Mouse (Mus musculus) midbrain, postnatal 0 days (tissue): ENCODE measurements around the gene Gamt. TPM values are rescaled to one million over a fixed set of nuclear protein-coding genes. Genes with fewer than 3 reads are reported as not detected.

ENCODE experiments used
- ATAC-seq: fragments of 200-750 bp; cut with Nextera tagmentation; 2 replicates; pipeline ENCODE4 v1.8.0; 2017; ENCODE audit warnings: moderate number of reproducible peaks, mild to moderate bottlenecking, moderate TSS enrichment, moderate library complexity; ENCODE audit not compliant: low FRiP score
- DNase-seq: peaks from one replicate; pipeline ENCODE4 v3.0.0-alpha.2; 2015; ENCODE audit warnings: low spot score
- H3K27ac ChIP-seq: fragments of 300-500 bp; sonication (generic); 2 replicates; pipeline ENCODE4 v1.5.1; 2014; ENCODE audit warnings: low read depth, mild to moderate bottlenecking, low read length, mixed read lengths
- H3K27me3 ChIP-seq: fragments of 300-500 bp; sonication (generic); 2 replicates; pipeline ENCODE4 v1.6.1; 2014; ENCODE audit warnings: low read length, control low read depth, mixed read lengths; ENCODE audit not compliant: insufficient read depth
- H3K36me3 ChIP-seq: fragments of 300-500 bp; sonication (generic); 2 replicates; pipeline ENCODE4 v1.6.1; 2014; ENCODE audit warnings: low read length, control low read depth, mixed read lengths; ENCODE audit not compliant: insufficient read depth
- H3K4me1 ChIP-seq: fragments of 300-500 bp; sonication (generic); 2 replicates; pipeline ENCODE4 v1.6.1; 2014; ENCODE audit warnings: mild to moderate bottlenecking, control low read depth, antibody characterized with exemption, low read length, mixed read lengths; ENCODE audit not compliant: insufficient read depth
- H3K4me2 ChIP-seq: fragments of 300-500 bp; sonication (generic); 2 replicates; pipeline ENCODE4 v1.6.1; 2014; ENCODE audit warnings: low read depth, mild to moderate bottlenecking, low read length, mixed read lengths; ENCODE audit not compliant: poor library complexity, severe bottlenecking
- H3K4me3 ChIP-seq: fragments of 300-500 bp; sonication (generic); 2 replicates; pipeline ENCODE4 v1.5.1; 2014; ENCODE audit warnings: low read depth, mild to moderate bottlenecking, low read length, moderate library complexity
- H3K9ac ChIP-seq: fragments of 300-500 bp; sonication (generic); replicated peaks from 2 replicates; pipeline ENCODE4 v1.6.1; 2014; ENCODE audit warnings: mild to moderate bottlenecking, low read length, moderate library complexity, mixed read lengths; ENCODE audit not compliant: poor library complexity, severe bottlenecking
- H3K9me3 ChIP-seq: fragments of 300-500 bp; sonication (generic); 2 replicates; pipeline ENCODE4 v1.6.1; 2016; ENCODE audit warnings: low read length, control low read depth
- CTCF ChIP-seq: IDR thresholded peaks from 2 replicates; pipeline ENCODE4 v1.5.1; 2016; ENCODE audit warnings: antibody characterized with exemption, mild to moderate bottlenecking
- WGBS: fragments of 180-500 bp; shearing (Covaris S2); extraction: QIAGEN DNeasy Blood & Tissue Kit; methylation state at CpG from one replicate; pipeline ENCODE4 v1.1.7; 2014; 5-methylcytosine and 5-hydroxymethylcytosine counted together
- microRNA-seq: library from miRNA; unstranded; fragments of <30 nt; microRNA quantifications from one replicate; pipeline ENCODE4, GENCODE M21; 2016; ENCODE audit warnings: borderline number of aligned reads
- polyA plus RNA-seq: library from polyadenylated mRNA; unstranded; fragments of >200 nt; fragmentation: Nextera tagmentation; extraction: Ambion mirVana; gene quantifications from 2 replicates; pipeline ENCODE4 v1.2.1, GENCODE M21; 2015
- total RNA-seq: library from RNA; depleted of rRNA; stranded (reverse); fragments of >200 nt; gene quantifications from 2 replicates; pipeline ENCODE4 v1.2.3, GENCODE M21; 2014; rRNA removed

Gamt gene
- total and polyA plus RNA-seq, 2 experiments from 2014 or later, result 14.3 to 16.8 TPM

DNA sequence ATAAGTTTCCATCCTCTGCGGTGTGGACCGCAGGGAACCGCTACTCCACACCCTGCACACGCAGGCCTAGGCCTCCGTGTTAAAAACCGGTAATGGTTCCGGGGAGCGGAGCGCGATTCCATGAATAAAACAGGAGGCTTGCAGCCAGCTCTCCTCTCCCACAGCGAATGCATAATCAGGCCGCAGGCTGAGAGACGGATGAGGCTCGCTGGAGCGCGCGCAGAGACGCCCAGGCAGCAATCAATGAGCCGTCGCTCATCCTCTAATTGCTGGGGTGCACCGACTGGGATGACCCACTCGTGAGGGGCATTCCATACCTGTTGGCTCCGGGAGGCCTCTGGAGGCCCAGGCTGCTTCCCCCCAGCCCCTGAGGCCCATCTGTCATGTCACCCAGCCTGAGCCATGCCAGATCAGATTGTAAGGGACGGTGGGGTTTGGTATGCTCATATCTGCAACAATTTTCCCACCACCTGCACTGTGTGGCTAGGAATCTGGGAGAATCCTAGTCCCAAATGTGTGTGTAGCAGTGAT is 51.9 kb downstream of the Gamt start:
- peak overlapping the region; percentile 72 for H3K27ac ChIP-seq
- no peaks in the 10 kb centered on the region for H3K9me3 ChIP-seq
- H3K27me3 ChIP-seq, result no peaks in the 10 kb centered on the region
- peak overlapping the region; percentile 44; the same call in 1 of the 2 replicates for H3K9ac ChIP-seq
- 5% methylated on average over 24 of the region's 24 CpGs for WGBS
- no peaks in the 10 kb centered on the region for H3K36me3 ChIP-seq
- peaks cover 8% of the 10 kb centered on the region for H3K4me1 ChIP-seq
- no peak overlapping the region for H3K4me3 ChIP-seq
- peak; percentile 32; the same call in 1 of the 2 replicates for ATAC-seq
- H3K4me2 ChIP-seq, result peak overlapping the region; percentile 20; the same call in 1 of the 2 replicates
- TF ChIP-seq CTCF, result no peak
- DNase-seq, result peak; percentile 66

DNA sequence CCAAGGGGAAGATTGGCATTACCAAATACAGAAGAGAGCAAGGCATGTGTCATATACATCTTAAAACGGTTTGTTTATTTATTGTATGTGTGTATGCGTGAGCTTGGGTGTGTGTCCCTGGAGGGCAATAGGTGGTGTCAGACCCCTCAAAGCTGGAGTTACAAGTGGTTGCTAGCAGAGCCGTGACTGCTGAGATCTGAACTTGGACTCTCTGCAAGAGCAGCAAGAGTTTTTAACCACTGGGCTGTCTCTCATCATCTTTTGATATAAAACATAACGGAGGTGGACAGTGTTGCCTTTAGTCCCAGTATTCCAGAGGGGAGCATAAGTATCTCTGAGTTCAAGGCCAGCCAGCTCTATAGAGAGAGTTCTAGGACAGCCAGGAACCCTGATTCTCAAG is 52.6 kb downstream of the Gamt start:
- no peak overlapping the region for H3K4me2 ChIP-seq

More for the DNA sequence above, 52.6 kb downstream of the Gamt start:
- ATAC-seq (no peak), DNase-seq (no peak)
- TF ChIP-seq CTCF, result no peak
- H3K27me3 ChIP-seq, result no peaks in the 10 kb centered on the region
- no peaks in the 10 kb centered on the region for H3K36me3 ChIP-seq
- no peak overlapping the region for H3K9ac ChIP-seq
- no peaks in the 10 kb centered on the region for H3K9me3 ChIP-seq
- no peak overlapping the region for H3K27ac ChIP-seq
- 43% methylated on average over 4 of the region's 4 CpGs for WGBS
- no peak overlapping the region for H3K4me3 ChIP-seq
- H3K4me1 ChIP-seq, result peaks cover 8% of the 10 kb centered on the region

Small RNAs within 50 kb of the gene (microRNA-seq; reads per million reads assigned to microRNA genes)
- not detected for gene Mir6911

Other genes starting within 250 kb of the Gamt start
- 1.7 and 2.4 TPM in 2 replicates for gene Arhgap45, start 244.4 kb downstream of the Gamt start, total RNA-seq
- gene Arhgap45, start 244.4 kb downstream of the Gamt start, polyA plus RNA-seq, result 1.2 and 1.6 TPM in 2 replicates
- gene Polr2e, start 221.2 kb downstream of the Gamt start, total RNA-seq, result 66.4 and 76.0 TPM in 2 replicates
- 126 and 135 TPM in 2 replicates for gene Polr2e, start 221.2 kb downstream of the Gamt start, polyA plus RNA-seq
- 350 TPM in 2 replicates for gene Gpx4, start 213.8 kb downstream of the Gamt start, total RNA-seq
- 635 and 741 TPM in 2 replicates for gene Gpx4, start 213.8 kb downstream of the Gamt start, polyA plus RNA-seq
- gene Sbno2, start 155.4 kb downstream of the Gamt start, total RNA-seq, result 24.3 TPM in 2 replicates
- gene Sbno2, start 155.4 kb downstream of the Gamt start, polyA plus RNA-seq, result 7.6 TPM in 2 replicates
- 84.0 and 97.3 TPM in 2 replicates for gene Stk11, start 145.2 kb downstream of the Gamt start, total RNA-seq
- 12.3 and 12.4 TPM in 2 replicates for gene Stk11, start 145.2 kb downstream of the Gamt start, polyA plus RNA-seq
- 231 and 259 TPM in 2 replicates for gene Atp5d, start 122.4 kb downstream of the Gamt start, total RNA-seq
- gene Atp5d, start 122.4 kb downstream of the Gamt start, polyA plus RNA-seq, result 607 and 661 TPM in 2 replicates
- 273 and 276 TPM in 2 replicates for gene Cbarp, start 120.2 kb downstream of the Gamt start, total RNA-seq
- 120 and 121 TPM in 2 replicates for gene Cbarp, start 120.2 kb downstream of the Gamt start, polyA plus RNA-seq
- gene Midn, start 112.7 kb downstream of the Gamt start, total RNA-seq, result 114 and 143 TPM in 2 replicates
- gene Midn, start 112.7 kb downstream of the Gamt start, polyA plus RNA-seq, result 16.3 and 17.2 TPM in 2 replicates
- 315 and 337 TPM in 2 replicates for gene Cirbp, start 95.0 kb downstream of the Gamt start, total RNA-seq
- gene Cirbp, start 95.0 kb downstream of the Gamt start, polyA plus RNA-seq, result 760 and 829 TPM in 2 replicates
- gene 1600002K03Rik, start 88.1 kb downstream of the Gamt start, total RNA-seq, result 2.3 and 2.8 TPM in 2 replicates
- 4.1 and 5.3 TPM in 2 replicates for gene 1600002K03Rik, start 88.1 kb downstream of the Gamt start, polyA plus RNA-seq
- 45.1 and 51.1 TPM in 2 replicates for gene Efna2, start 81.5 kb downstream of the Gamt start, total RNA-seq
- gene Efna2, start 81.5 kb downstream of the Gamt start, polyA plus RNA-seq, result 52.1 and 58.4 TPM in 2 replicates
- 45.1 and 60.9 TPM in 2 replicates for gene Mum1, start 34.6 kb downstream of the Gamt start, total RNA-seq
- gene Mum1, start 34.6 kb downstream of the Gamt start, polyA plus RNA-seq, result 42.4 and 49.6 TPM in 2 replicates
- 193 and 201 TPM in 2 replicates for gene Ndufs7, start 11.9 kb downstream of the Gamt start, total RNA-seq
- 358 and 388 TPM in 2 replicates for gene Ndufs7, start 11.9 kb downstream of the Gamt start, polyA plus RNA-seq
- gene Dazap1, start 474 bp upstream of the Gamt start, total RNA-seq, result 107 and 109 TPM in 2 replicates
- gene Dazap1, start 474 bp upstream of the Gamt start, polyA plus RNA-seq, result 34.2 and 34.5 TPM in 2 replicates
- 971 and 1,162 TPM in 2 replicates for gene Rps15, start 31.4 kb upstream of the Gamt start, total RNA-seq
- 633 and 645 TPM in 2 replicates for gene Rps15, start 31.4 kb upstream of the Gamt start, polyA plus RNA-seq
- gene Apc2, start 35.0 kb upstream of the Gamt start, total RNA-seq, result 370 and 395 TPM in 2 replicates
- 95.3 and 110 TPM in 2 replicates for gene Apc2, start 35.0 kb upstream of the Gamt start, polyA plus RNA-seq
- 15.6 and 23.1 TPM in 2 replicates for gene 2310011J03Rik, start 59.5 kb upstream of the Gamt start, total RNA-seq
- gene 2310011J03Rik, start 59.5 kb upstream of the Gamt start, polyA plus RNA-seq, result 26.5 and 29.6 TPM in 2 replicates
- gene Pcsk4, start 68.5 kb upstream of the Gamt start, total RNA-seq, result 5.2 and 7.5 TPM in 2 replicates
- gene Pcsk4, start 68.5 kb upstream of the Gamt start, polyA plus RNA-seq, result 12.6 and 14.6 TPM in 2 replicates
- 3.8 and 5.3 TPM in 2 replicates for gene Reep6, start 68.9 kb upstream of the Gamt start, total RNA-seq
- 7.0 and 7.8 TPM in 2 replicates for gene Reep6, start 68.9 kb upstream of the Gamt start, polyA plus RNA-seq
- gene Adamtsl5, start 87.4 kb upstream of the Gamt start, total RNA-seq, result 0.71 and 0.77 TPM in 2 replicates
- gene Adamtsl5, start 87.4 kb upstream of the Gamt start, polyA plus RNA-seq, result 0.62 and 0.71 TPM in 2 replicates
- 17.5 and 23.1 TPM in 2 replicates for gene Plk5, start 95.4 kb upstream of the Gamt start, total RNA-seq
- 12.5 and 12.8 TPM in 2 replicates for gene Plk5, start 95.4 kb upstream of the Gamt start, polyA plus RNA-seq
- gene Mex3d, start 126.6 kb upstream of the Gamt start, total RNA-seq, result 118 and 147 TPM in 2 replicates
- 12.5 and 13.9 TPM in 2 replicates for gene Mex3d, start 126.6 kb upstream of the Gamt start, polyA plus RNA-seq
- 30.4 and 47.0 TPM in 2 replicates for gene Mbd3, start 138.5 kb upstream of the Gamt start, total RNA-seq
- gene Mbd3, start 138.5 kb upstream of the Gamt start, polyA plus RNA-seq, result 154 and 157 TPM in 2 replicates
- 295 and 379 TPM in 2 replicates for gene Uqcr11, start 145.8 kb upstream of the Gamt start, total RNA-seq
- gene Uqcr11, start 145.8 kb upstream of the Gamt start, polyA plus RNA-seq, result 638 and 795 TPM in 2 replicates
- gene Tcf3, start 172.6 kb upstream of the Gamt start, total RNA-seq, result 69.6 and 91.1 TPM in 2 replicates
- gene Tcf3, start 172.6 kb upstream of the Gamt start, polyA plus RNA-seq, result 24.8 and 25.1 TPM in 2 replicates
- gene Onecut3, start 233.8 kb upstream of the Gamt start, total RNA-seq, result 2.8 and 3.1 TPM in 2 replicates
- 0.69 and 0.89 TPM in 2 replicates for gene Onecut3, start 233.8 kb upstream of the Gamt start, polyA plus RNA-seq